Mouse (Mus musculus) midbrain, embryonic 12.5 days (tissue): ENCODE results near the gene Csrp1. TPM values are rescaled to one million over a fixed set of nuclear protein-coding genes. Genes with fewer than 3 reads are reported as not detected.

Experiments used
- ATAC-seq: fragments of 200-750 bp; cut with Nextera tagmentation; 2 replicates; pipeline ENCODE4 v1.8.0; 2017; ENCODE audit warnings: low read depth, moderate TSS enrichment, moderate library complexity; ENCODE audit not compliant: low FRiP score
- H3K27ac ChIP-seq: fragments of 300-500 bp; sonication (generic); replicated peaks from 2 replicates; pipeline ENCODE4 v1.5.1; 2016; ENCODE audit warnings: mild to moderate bottlenecking
- H3K27me3 ChIP-seq: fragments of 300-500 bp; sonication (generic); 2 replicates; pipeline ENCODE4 v1.6.1; 2016; ENCODE audit warnings: mild to moderate bottlenecking
- H3K36me3 ChIP-seq: fragments of 300-500 bp; sonication (generic); 2 replicates; pipeline ENCODE4 v1.6.1; 2016
- H3K4me1 ChIP-seq: fragments of 300-500 bp; sonication (generic); 2 replicates; pipeline ENCODE4 v1.6.1; 2016
- H3K4me2 ChIP-seq: fragments of 300-500 bp; sonication (generic); replicated peaks from 2 replicates; pipeline ENCODE4 v1.6.1; 2016; ENCODE audit warnings: mild to moderate bottlenecking, moderate library complexity
- H3K4me3 ChIP-seq: fragments of 300-500 bp; sonication (generic); 2 replicates; pipeline ENCODE4 v1.5.1; 2016; ENCODE audit warnings: mild to moderate bottlenecking
- H3K9ac ChIP-seq: fragments of 300-500 bp; sonication (generic); replicated peaks from 2 replicates; pipeline ENCODE4 v1.6.1; 2016; ENCODE audit warnings: mild to moderate bottlenecking, moderate library complexity
- H3K9me3 ChIP-seq: fragments of 300-500 bp; sonication (generic); 2 replicates; pipeline ENCODE4 v1.6.1; 2016; ENCODE audit warnings: mild to moderate bottlenecking
- WGBS: fragments of 180-500 bp; shearing (Covaris S2); methylation state at CpG from one replicate; pipeline ENCODE4 v1.1.7; 2016; 5-methylcytosine and 5-hydroxymethylcytosine counted together
- polyA plus RNA-seq: library from polyadenylated mRNA; unstranded; fragments of >200 nt; fragmentation: Nextera tagmentation; extraction: Ambion mirVana; gene quantifications from 2 replicates; pipeline ENCODE4 v1.2.1, GENCODE M21; 2016

Csrp1 gene
- polyA plus RNA-seq, 1 experiment from 2014 or later = 41.0 TPM

DNA sequence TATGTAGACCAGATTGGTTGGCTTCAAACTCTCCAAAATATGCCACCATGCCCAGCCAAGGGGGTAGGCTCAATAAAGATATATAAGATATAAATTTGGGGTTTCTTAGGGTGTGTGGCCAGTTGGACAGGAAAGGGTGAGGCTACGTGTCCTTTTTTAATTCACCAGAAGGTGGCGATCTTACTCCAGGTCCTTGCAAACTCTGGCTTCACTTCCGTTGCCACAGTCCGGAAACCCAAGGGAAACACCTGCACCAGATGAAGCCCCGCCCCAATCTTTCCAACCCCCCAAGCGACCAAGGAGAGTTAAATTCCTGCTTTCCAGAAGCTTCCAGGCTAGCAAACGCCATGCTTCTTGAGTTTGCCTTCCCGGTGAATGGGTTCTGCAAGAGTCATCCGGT lies 375 bp upstream of the Csrp1 start:
- H3K9ac ChIP-seq = no peak overlapping the region
- H3K27me3 ChIP-seq = peaks cover 3% of the 10 kb centered on the region; the same call in 1 of the 2 replicates
- H3K4me2 ChIP-seq = no peak overlapping the region
- H3K9me3 ChIP-seq = no peaks in the 10 kb centered on the region
- no peaks in the 10 kb centered on the region for H3K36me3 ChIP-seq
- ATAC-seq = peak; percentile 63
- no peak overlapping the region for H3K4me3 ChIP-seq
- H3K4me1 ChIP-seq = 0 out of 2 replicates have a peak, but pooled peaks cover 2% of the 10 kb centered on the region
- no peak overlapping the region for H3K27ac ChIP-seq
- 22% methylated on average over 9 of the region's 9 CpGs for WGBS

DNA sequence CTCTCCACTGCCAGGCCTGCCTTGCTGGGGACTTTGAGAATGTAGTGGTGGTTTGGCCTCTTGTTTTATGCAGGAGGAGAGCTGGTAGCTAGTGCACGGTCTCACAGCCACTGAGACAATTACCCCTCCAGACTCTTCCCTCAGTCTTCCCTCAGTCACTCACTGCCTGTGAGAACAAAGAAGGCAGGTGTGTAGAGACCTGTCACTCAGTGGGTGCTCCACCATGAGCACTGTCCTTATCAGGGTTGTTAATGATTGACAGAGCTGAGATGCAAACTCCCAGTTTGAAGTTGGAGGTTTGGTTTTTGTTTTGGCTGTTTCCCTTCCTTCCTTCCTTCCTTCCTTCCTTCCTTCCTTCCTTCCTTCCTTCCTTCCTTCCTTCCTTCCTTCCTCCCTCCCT lies 3.2 kb downstream of the Csrp1 start:
- H3K4me1 ChIP-seq = 0 out of 2 replicates have a peak, but pooled peaks cover 2% of the 10 kb centered on the region
- no peak overlapping the region for H3K9ac ChIP-seq
- no peak overlapping the region for H3K27ac ChIP-seq
- ATAC-seq = no peak
- peaks cover 3% of the 10 kb centered on the region; the same call in 1 of the 2 replicates for H3K27me3 ChIP-seq
- no peaks in the 10 kb centered on the region for H3K9me3 ChIP-seq
- no peak overlapping the region for H3K4me2 ChIP-seq
- no peaks in the 10 kb centered on the region for H3K36me3 ChIP-seq
- H3K4me3 ChIP-seq = no peak overlapping the region
- WGBS = 77% methylated on average over 1 of the region's 1 CpGs

DNA sequence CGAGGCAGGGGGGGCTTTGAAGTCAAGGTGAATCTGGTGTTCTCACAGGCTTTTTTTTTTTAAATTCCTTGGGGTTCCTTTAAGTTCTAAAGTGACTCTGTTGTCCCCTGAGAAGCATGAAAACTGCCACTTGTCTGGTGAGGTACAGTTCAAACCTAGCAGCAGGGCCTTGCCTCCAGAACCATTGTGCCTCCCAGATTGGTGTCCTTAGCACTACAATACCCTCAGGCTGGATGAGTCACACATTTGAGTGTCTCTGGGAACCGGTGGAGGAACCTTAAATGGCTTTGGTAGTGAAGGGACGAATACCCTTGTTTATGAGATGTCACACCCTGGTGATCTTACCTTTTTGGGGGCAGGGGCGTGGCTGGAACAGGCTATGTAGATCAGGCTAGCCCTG lies 4.3 kb downstream of the Csrp1 start:
- Histone ChIP-seq H3K27ac (no peak overlapping the region), H3K4me1 (peaks cover 6% of the 10 kb centered on the region), H3K4me3 (no peak overlapping the region), H3K9ac (no peak overlapping the region), H3K9me3 (no peaks in the 10 kb centered on the region), H3K36me3 (no peaks in the 10 kb centered on the region), H3K27me3 (0 out of 2 replicates have a peak, but pooled peaks cover 3% of the 10 kb centered on the region), H3K4me2 (no peak overlapping the region)
- WGBS = 67% methylated on average over 4 of the region's 4 CpGs
- no peak for ATAC-seq

DNA sequence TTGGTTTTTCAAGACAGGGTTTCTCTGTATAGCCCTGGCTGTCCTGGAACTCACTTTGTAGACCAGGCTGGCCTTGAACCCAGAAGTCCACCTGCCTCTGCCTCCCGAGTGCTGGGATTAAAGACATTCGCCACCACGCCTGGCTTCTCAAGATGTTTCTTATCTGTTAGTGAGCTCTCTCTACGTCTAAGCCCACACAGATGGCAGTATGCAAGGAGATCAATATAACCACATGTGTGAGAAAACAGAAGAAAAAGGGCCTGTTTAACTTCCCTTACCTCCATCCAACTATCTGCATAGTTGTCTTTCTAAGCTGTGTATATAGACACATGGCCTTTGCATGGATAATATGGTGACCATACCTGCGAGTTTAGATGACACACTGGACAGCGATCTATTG lies 5.5 kb downstream of the Csrp1 start:
- no peak for ATAC-seq
- Histone ChIP-seq H3K9ac (no peak overlapping the region), H3K9me3 (no peaks in the 10 kb centered on the region), H3K4me1 (peaks cover 16% of the 10 kb centered on the region), H3K27me3 (peaks cover 8% of the 10 kb centered on the region), H3K36me3 (no peaks in the 10 kb centered on the region), H3K4me3 (no peak overlapping the region), H3K27ac (no peak overlapping the region), H3K4me2 (no peak overlapping the region)
- 92% methylated on average over 6 of the region's 6 CpGs for WGBS

DNA sequence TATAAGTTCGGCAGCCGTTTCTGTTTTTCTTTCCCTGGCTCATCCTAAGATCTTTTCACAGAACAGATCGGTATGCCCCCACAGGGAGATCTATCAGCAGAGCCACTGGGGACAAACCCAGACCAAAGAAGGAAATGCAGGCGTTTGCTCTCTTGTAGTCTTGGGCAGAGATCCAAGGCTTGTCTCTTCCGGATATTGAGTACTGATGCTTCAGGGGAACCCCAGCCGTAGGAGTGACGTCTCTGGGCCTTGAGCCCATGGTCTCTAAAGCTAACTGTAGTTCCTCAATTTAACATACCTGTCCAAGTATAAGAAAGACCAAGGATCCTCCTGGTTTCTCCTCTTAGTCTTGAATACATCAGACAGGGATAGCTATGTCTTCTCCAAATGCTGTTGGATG lies 6.1 kb downstream of the Csrp1 start:
- no peak overlapping the region for H3K4me3 ChIP-seq
- no peak for ATAC-seq
- no peak overlapping the region for H3K9ac ChIP-seq
- no peaks in the 10 kb centered on the region for H3K36me3 ChIP-seq
- H3K4me2 ChIP-seq = no peak overlapping the region
- peaks cover 19% of the 10 kb centered on the region for H3K4me1 ChIP-seq
- H3K27ac ChIP-seq = no peak overlapping the region
- H3K27me3 ChIP-seq = peaks cover 14% of the 10 kb centered on the region
- WGBS = 78% methylated on average over 7 of the region's 7 CpGs
- H3K9me3 ChIP-seq = no peaks in the 10 kb centered on the region

DNA sequence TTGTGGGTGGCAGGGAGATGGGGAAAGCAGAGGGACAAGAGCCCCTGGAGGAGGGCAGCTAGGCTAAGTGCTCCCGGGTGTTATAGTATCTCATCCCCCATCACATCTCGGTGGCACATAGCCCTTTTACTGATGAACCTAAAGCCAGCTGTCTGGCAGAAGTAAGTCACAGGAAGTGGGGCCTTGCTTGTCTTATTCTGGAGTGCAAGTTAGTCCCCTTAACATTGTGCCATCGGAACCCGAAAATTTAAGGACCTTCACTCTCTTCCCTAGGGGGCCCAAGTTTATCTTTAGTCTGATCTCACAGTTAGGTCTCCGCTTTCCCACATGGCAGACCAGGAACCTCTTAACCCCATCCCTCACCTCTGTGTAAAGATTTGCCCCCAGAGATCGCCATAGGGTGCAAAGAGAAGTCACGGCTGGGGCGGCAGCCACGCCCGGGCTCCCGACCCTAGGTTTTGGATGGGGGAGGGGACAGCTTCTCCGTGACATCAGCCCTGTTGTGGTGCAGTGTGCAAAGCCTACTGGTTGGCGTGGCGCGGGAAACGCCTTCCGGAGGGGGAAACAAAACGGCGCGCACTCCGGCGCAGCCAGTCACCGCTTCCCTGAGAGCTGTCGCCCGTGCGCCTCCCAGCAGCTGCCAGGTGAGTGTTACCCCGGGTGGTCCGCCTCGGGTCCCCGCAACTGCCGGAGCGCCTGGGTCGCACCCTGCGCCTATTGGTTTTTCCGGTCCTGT lies 8.9 kb downstream of the Csrp1 start:
- H3K4me3 ChIP-seq = peak overlapping the region; percentile 56
- peaks cover 29% of the 10 kb centered on the region for H3K4me1 ChIP-seq
- H3K27ac ChIP-seq = 0 out of 2 replicates have a peak overlapping the region, but pooled peaks have one; percentile 1
- ATAC-seq = peak; percentile 91
- H3K9ac ChIP-seq = peak overlapping the region; percentile 59
- no peaks in the 10 kb centered on the region for H3K36me3 ChIP-seq
- H3K4me2 ChIP-seq = peak overlapping the region; percentile 92
- 2% methylated on average over 35 of the region's 35 CpGs for WGBS
- no peaks in the 10 kb centered on the region for H3K9me3 ChIP-seq
- H3K27me3 ChIP-seq = peaks cover 21% of the 10 kb centered on the region

DNA sequence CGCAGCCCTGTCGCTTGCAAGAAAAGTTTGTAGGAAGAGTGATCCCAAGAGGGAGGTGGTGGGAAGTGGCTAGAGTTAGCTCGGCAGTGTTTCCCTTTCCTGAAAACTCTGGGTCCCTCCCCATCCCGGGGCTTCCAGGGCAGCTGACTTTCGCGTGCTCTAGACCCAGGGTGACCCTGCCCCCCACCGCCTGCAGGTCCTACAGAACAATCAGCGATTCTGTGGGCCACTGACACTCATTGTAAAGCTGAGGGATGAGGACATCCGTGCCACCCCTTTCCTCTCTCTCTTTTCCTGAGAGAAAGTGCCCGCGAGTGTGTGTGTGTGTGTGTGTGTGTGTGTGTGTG lies 9.5 kb downstream of the Csrp1 start:
- 0% methylated on average over 11 of the region's 11 CpGs for WGBS
- peaks cover 26% of the 10 kb centered on the region for H3K27me3 ChIP-seq
- H3K27ac ChIP-seq = no peak overlapping the region
- H3K9ac ChIP-seq = peak overlapping the region; percentile 59
- peak; percentile 27; the same call in 1 of the 2 replicates for ATAC-seq
- peaks cover 34% of the 10 kb centered on the region for H3K4me1 ChIP-seq
- no peaks in the 10 kb centered on the region for H3K9me3 ChIP-seq
- H3K36me3 ChIP-seq = no peaks in the 10 kb centered on the region
- peak overlapping the region; percentile 56 for H3K4me3 ChIP-seq
- H3K4me2 ChIP-seq = peak overlapping the region; percentile 92

DNA sequence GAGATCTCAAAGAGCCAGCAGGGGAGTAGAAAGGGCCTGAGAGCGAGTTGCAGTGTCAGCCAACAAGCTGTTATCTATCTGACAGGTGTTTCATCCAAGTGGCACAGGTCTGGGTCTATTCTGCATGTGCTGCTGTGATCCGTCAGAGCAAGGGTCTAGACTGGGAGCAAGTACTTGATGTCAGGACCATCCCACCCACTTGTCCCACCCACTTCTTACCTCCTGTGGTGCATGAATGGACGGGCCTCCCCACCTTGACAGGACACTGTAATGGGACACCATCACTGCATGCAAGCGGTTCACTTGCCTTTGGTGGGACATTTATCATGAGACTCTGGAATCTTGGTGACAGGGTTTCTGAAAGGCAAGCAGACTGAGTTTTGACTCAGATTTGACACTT lies 10.0 kb downstream of the Csrp1 start:
- H3K9ac ChIP-seq = peak overlapping the region; percentile 59; the same call in 1 of the 2 replicates
- no peak overlapping the region for H3K27ac ChIP-seq
- H3K9me3 ChIP-seq = no peaks in the 10 kb centered on the region
- H3K4me3 ChIP-seq = peak overlapping the region; percentile 56
- H3K36me3 ChIP-seq = no peaks in the 10 kb centered on the region
- peaks cover 39% of the 10 kb centered on the region for H3K4me1 ChIP-seq
- H3K4me2 ChIP-seq = peak overlapping the region; percentile 92
- H3K27me3 ChIP-seq = peaks cover 28% of the 10 kb centered on the region
- no peak for ATAC-seq
- 26% methylated on average over 4 of the region's 4 CpGs for WGBS

DNA sequence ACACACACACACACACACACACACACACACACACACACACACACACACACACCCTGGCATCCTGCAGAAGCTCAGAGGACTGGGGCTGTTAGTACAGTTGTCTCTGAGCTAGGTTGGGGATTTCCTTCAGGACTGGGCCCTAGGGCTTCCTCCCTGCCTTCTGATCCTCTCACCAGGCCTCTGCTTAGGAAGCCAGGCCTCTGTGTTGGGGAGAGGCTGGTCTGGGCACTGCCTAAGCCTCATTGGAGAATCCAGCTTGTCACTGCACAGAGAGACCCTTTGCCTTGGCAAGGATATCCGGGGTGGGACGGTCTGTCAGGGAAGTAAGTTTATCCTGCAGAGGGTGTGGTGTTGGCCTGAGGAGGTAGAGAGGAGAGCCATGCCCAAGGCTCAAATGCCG lies 10.4 kb downstream of the Csrp1 start:
- H3K36me3 ChIP-seq = no peaks in the 10 kb centered on the region
- H3K27me3 ChIP-seq = peaks cover 28% of the 10 kb centered on the region
- no peaks in the 10 kb centered on the region for H3K9me3 ChIP-seq
- no peak overlapping the region for H3K4me3 ChIP-seq
- WGBS = 60% methylated on average over 3 of the region's 3 CpGs
- H3K4me1 ChIP-seq = peaks cover 43% of the 10 kb centered on the region
- no peak overlapping the region for H3K27ac ChIP-seq
- ATAC-seq = no peak
- H3K4me2 ChIP-seq = peak overlapping the region; percentile 92
- no peak overlapping the region for H3K9ac ChIP-seq

DNA sequence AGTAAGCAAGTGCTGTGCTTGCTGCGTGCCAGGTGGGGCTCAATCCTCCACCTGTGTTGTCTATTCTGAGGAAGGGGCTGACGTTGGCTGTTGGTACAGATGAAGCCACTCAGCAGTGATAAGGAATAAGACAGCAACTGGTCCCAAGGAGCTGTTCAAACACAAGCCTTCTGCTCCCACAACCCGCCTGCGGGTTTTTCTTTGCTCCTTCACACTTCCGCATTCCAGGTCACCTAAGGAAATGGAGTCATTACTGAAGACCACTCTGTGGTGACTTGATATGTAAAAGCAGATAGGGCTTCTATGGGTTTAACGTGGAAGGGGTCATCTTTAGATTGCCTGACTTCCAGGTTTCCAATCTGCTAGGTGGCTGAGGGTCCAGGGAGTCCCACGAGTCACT lies 11.5 kb downstream of the Csrp1 start:
- H3K27ac ChIP-seq = no peak overlapping the region
- no peak overlapping the region for H3K4me2 ChIP-seq

DNA sequence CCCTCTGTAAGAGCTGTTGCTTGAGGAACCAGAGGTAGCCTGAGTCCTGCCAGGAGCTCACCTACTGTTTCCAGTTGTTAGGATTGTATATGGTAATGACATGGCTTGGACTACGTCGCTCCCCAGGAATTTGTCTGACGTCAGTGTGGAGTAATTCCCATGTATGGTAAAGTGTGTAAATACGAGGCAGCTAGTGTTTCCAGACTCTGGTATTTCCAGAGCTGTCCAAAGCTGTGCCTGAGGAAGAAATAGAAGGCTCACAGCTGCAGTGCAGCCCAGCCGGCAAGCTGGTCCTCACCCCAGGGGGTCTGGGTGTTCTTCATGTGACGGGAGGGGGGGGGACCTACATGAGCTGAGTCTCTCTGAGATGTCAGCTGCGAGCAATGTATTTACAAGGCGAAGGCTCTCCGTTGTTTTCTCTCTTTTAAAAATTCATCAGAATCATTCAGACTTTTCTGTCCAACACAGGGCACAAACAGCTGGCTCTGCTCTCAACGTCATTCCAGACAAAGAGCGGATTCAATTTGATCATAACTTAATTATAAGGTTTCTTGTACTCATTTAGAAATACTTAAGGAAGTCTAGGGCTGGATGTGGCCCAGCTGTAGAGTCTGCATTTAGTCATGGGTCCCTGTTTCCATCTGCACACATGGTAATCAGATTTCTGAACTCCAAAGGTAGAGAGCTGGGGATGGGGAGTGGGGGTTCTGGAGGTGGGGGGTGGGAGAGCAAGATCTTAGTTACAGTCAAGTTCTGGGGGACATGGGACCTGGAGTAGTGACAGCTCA lies 12.2 kb downstream of the Csrp1 start:
- Histone ChIP-seq H3K4me3 (no peak overlapping the region), H3K4me1 (peaks cover 48% of the 10 kb centered on the region)

More for the DNA sequence above, 11.5 kb downstream of the Csrp1 start:
- no peaks in the 10 kb centered on the region for H3K9me3 ChIP-seq
- WGBS = 75% methylated on average over 7 of the region's 7 CpGs
- H3K4me1 ChIP-seq = peaks cover 48% of the 10 kb centered on the region
- no peak for ATAC-seq
- no peaks in the 10 kb centered on the region for H3K36me3 ChIP-seq
- H3K4me3 ChIP-seq = no peak overlapping the region
- no peak overlapping the region for H3K9ac ChIP-seq
- peaks cover 28% of the 10 kb centered on the region for H3K27me3 ChIP-seq

DNA sequence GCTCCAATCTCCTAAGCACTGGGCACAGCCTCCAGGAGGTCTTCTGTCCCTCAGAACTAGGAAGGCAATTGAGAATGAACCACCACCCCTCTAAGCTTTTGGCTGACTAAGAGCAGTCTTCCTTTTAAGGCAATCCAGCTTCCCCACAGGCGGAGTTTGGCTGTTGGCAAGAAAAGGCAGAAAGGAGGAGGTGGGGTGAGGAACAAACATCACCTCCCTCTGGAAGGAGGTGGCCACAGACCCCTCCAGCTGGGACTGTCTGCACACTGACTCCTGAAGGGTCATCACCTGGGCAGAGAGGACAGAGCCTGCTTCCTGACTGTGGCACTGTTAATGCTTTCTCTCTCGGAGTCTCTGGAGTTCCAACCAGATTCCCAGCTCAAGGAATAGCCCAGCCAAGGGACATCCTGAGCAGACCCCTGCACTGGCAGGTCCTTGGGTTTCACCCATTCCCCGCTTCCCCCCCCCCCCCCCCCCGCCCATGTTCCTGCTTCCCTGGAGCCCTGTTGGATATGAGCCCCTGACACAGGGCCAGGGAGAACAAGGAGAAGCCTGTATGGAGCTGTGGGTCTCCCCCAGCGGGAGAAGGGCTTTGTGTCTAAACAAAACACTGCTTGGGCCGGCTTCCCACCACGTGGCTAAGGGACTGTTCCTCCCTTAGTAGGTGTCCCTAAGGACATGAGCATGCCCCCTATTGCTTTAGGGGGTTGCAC lies 14.5 kb downstream of the Csrp1 start:
- WGBS = 27% methylated on average over 6 of the region's 7 CpGs
- Histone ChIP-seq H3K36me3 (no peaks in the 10 kb centered on the region), H3K4me1 (peaks cover 45% of the 10 kb centered on the region), H3K4me3 (no peak overlapping the region), H3K27ac (no peak overlapping the region), H3K9me3 (no peaks in the 10 kb centered on the region), H3K9ac (no peak overlapping the region), H3K4me2 (no peak overlapping the region), H3K27me3 (peaks cover 28% of the 10 kb centered on the region)
- no peak for ATAC-seq

More for the DNA sequence above, 12.2 kb downstream of the Csrp1 start:
- ATAC-seq = no peak
- H3K9me3 ChIP-seq = no peaks in the 10 kb centered on the region
- no peak overlapping the region for H3K27ac ChIP-seq
- peaks cover 28% of the 10 kb centered on the region for H3K27me3 ChIP-seq
- H3K4me2 ChIP-seq = no peak overlapping the region
- 46% methylated on average over 11 of the region's 11 CpGs for WGBS
- H3K9ac ChIP-seq = no peak overlapping the region
- H3K36me3 ChIP-seq = no peaks in the 10 kb centered on the region
